Mouse (Mus musculus) frontal cortex, adult 2 months (tissue): ENCODE measurements at regions not wholly inside any gene's neighbourhood (a gene's known extent, or its start where the extent isn't known, plus 50 kb on each side); places are given as distances from the start of the nearest gene placed in this dataset.
"Not testable (repeated sequence)": the region's sequence is repeated elsewhere in the genome, so short reads cannot be mapped to it uniquely, and the experiment has no call there.

Experiments used
- DNase-seq, 2 experiments: peaks; one replicate each; pipeline ENCODE4 v3.0.0; 2022; ENCODE audit warnings: low spot score in 1 of 2; ENCODE audit errors: extremely low spot score in 1 of 2

- DNase-seq: no peak
Measured at GRCm38 (mm10) chr15:16909396-16909795, 180.8 kb downstream of the Cdh9 start.

- DNase-seq: not testable (repeated sequence)
Measured at GRCm38 (mm10) chr15:16909941-16910340, 181.4 kb downstream of the Cdh9 start.

GRCm38 (mm10) chr15:16914966-16915569 is 186.5 kb downstream of the Cdh9 start:
- no peak for DNase-seq

GRCm38 (mm10) chr15:16923246-16923645 is 194.7 kb downstream of the Cdh9 start:
- no peak for DNase-seq

GRCm38 (mm10) chr15:16933137-16933677 is 204.7 kb downstream of the Cdh9 start:
- no peak for DNase-seq

- no peak for DNase-seq
Measured at GRCm38 (mm10) chr15:16934438-16934837, 205.9 kb downstream of the Cdh9 start.

GRCm38 (mm10) chr15:16975821-16976220 is 247.3 kb downstream of the Cdh9 start:
- DNase-seq: not testable (repeated sequence)

GRCm38 (mm10) chr15:16990848-16991247 is 262.3 kb downstream of the Cdh9 start:
- DNase-seq: no peak

GRCm38 (mm10) chr15:16995667-16996066 is 267.1 kb downstream of the Cdh9 start:
- DNase-seq: peak in 1 of 2 experiments; percentile 3

GRCm38 (mm10) chr15:17006139-17006538 is 277.6 kb downstream of the Cdh9 start:
- DNase-seq: peak in 1 of 2 experiments; percentile 18

GRCm38 (mm10) chr15:17007811-17008210 is 279.3 kb downstream of the Cdh9 start:
- DNase-seq: peak; percentile 17 to 60

- DNase-seq: no peak
Measured at GRCm38 (mm10) chr15:17048867-17049628, 320.5 kb downstream of the Cdh9 start.

- peak in 1 of 2 experiments; percentile 12 for DNase-seq
Measured at GRCm38 (mm10) chr15:17069772-17070171, 341.2 kb downstream of the Cdh9 start.

GRCm38 (mm10) chr15:17084030-17084429 is 355.5 kb downstream of the Cdh9 start:
- no peak for DNase-seq

GRCm38 (mm10) chr15:17088644-17089228 is 360.2 kb downstream of the Cdh9 start:
- no peak for DNase-seq

GRCm38 (mm10) chr15:17098927-17099326 is 370.4 kb downstream of the Cdh9 start:
- DNase-seq: peak; percentile 43 to 88

GRCm38 (mm10) chr15:17101182-17101581 is 372.6 kb downstream of the Cdh9 start:
- DNase-seq: no peak

- no peak for DNase-seq
Measured at GRCm38 (mm10) chr15:17135721-17136120, 407.2 kb downstream of the Cdh9 start.

GRCm38 (mm10) chr15:17180164-17180563 is 451.6 kb downstream of the Cdh9 start:
- no peak for DNase-seq

- DNase-seq: no peak
Measured at GRCm38 (mm10) chr15:17181358-17182022, 452.9 kb downstream of the Cdh9 start.

- DNase-seq: peak in 1 of 2 experiments; percentile 23
Measured at GRCm38 (mm10) chr15:17195439-17195838, 466.9 kb downstream of the Cdh9 start.
